Mouse (Mus musculus): ENCODE data around the gene Itga10.
"Not testable (repeated sequence)": the region's sequence is repeated elsewhere in the genome, so short reads cannot be mapped to it uniquely, and the experiment has no call there.

Itga10 gene

GRCm38 (mm10) chr3:96634928-96635879 lies 10.2 kb upstream of the Itga10 start, which contains the start of the genes Pex11b and Gm42957:
Gene Pex11b, plus strand, starts transcription at chr3:96635376.
Gene Gm42957, plus strand, starts transcription at chr3:96635474.
- peak; percentile 89 for DNase-seq

- DNase-seq: no peak
Measured at GRCm38 (mm10) chr3:96635906-96636305, 9.5 kb upstream of the Itga10 start.

GRCm38 (mm10) chr3:96636448-96636847 lies 8.9 kb upstream of the Itga10 start:
- no peak for DNase-seq

- DNase-seq: peak; percentile 70 to 74
Measured at GRCm38 (mm10) chr3:96639219-96639618, 6.2 kb upstream of the Itga10 start.

- DNase-seq: no peak
Measured at GRCm38 (mm10) chr3:96647365-96647764, 2.0 kb downstream of the Itga10 start.

GRCm38 (mm10) chr3:96660901-96661300 lies 15.5 kb downstream of the Itga10 start:
- no peak for DNase-seq

GRCm38 (mm10) chr3:96662731-96663316 lies 17.4 kb downstream of the Itga10 start:
- DNase-seq: peak; percentile 17 to 20

- peak; percentile 90 to 96 for DNase-seq
Measured at GRCm38 (mm10) chr3:96663432-96664239, 18.3 kb downstream of the Itga10 start.

- DNase-seq: not testable (repeated sequence)
Measured at GRCm38 (mm10) chr3:96665732-96666363, 20.5 kb downstream of the Itga10 start.

- DNase-seq: no peak
Measured at GRCm38 (mm10) chr3:96666916-96667315, 21.5 kb downstream of the Itga10 start.

- no peak for DNase-seq
Measured at GRCm38 (mm10) chr3:96667316-96667715, 21.9 kb downstream of the Itga10 start.

GRCm38 (mm10) chr3:96668424-96669067 lies 23.2 kb downstream of the Itga10 start:
- no peak for DNase-seq

GRCm38 (mm10) chr3:96669727-96670468 lies 24.5 kb downstream of the Itga10 start, which contains the start of gene Ankrd35:
Gene Ankrd35, plus strand, starts transcription at chr3:96670131.
- peak; percentile 70 to 77 for DNase-seq

- DNase-seq: no peak
Measured at GRCm38 (mm10) chr3:96671519-96671918, 26.1 kb downstream of the Itga10 start.

- no peak for DNase-seq
Measured at GRCm38 (mm10) chr3:96673514-96673913, 28.1 kb downstream of the Itga10 start.

- no peak for DNase-seq
Measured at GRCm38 (mm10) chr3:96674442-96674841, 29.1 kb downstream of the Itga10 start.

GRCm38 (mm10) chr3:96675171-96675570 lies 29.8 kb downstream of the Itga10 start:
- DNase-seq: no peak

- no peak for DNase-seq
Measured at GRCm38 (mm10) chr3:96675690-96676089, 30.3 kb downstream of the Itga10 start.

GRCm38 (mm10) chr3:96678456-96678855 lies 33.1 kb downstream of the Itga10 start:
- DNase-seq: no peak

- DNase-seq: no peak
Measured at GRCm38 (mm10) chr3:96679159-96679674, 33.8 kb downstream of the Itga10 start.
